Mouse (Mus musculus): ENCODE results near the gene Tmem253.

The Tmem253 gene

DNA sequence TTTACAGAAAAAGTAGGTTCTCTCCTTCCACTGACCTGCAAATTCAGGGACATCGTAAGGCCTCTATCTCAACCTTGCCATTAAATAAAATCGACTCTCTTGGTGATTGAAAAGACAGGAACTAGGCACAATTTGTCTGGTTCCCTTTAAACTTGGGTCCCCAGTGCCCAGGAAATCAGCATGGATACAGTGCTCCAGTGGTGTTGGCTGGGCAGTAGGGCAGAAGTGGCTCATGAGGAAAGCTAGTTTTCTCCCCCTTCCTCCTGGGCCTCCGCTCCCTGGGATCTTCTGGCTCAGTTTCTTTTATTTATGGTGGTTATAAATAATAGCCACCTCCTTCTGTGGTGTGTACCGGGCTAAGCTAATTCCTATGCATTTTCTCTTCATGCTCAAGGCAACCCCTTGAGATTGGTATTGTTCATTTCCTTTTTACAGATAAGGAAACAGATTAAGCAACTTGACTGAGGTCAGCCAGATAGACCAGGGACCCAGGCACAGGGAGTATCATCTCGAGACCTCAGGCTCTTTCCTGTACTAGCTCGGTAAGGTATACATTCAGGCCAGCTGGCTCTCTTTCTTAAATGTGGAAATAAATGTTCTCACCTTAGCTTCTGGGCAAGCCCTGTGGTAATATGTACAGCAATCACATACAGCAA is at the start of gene Tmem253:
TSS of gene Tmem253 (plus strand) at position 214 of the 656 bp plus-strand sequence.
- DNase-seq (ENCODE audit: low spot score) = no peak

DNA sequence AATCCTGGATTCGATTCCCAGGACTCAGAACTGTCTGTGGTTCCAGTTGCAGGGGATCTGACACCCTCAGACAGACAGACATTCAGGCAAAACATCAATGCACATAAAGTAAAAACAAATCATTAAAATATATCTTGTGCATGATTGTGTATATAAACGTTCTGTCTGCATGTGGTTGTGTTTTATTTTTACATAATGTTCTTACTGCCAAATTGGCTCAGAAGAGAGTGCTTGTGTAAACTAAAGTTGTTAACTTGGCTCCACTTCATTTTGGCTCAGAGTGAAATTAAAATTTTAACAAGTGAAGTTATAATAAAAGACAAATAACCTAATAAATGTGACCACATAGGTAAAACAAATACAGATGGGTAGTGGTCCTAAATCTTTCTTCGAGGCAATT is 48.1 kb upstream of the Tmem253 start:
- no peak for DNase-seq (ENCODE audit: low spot score)

DNA sequence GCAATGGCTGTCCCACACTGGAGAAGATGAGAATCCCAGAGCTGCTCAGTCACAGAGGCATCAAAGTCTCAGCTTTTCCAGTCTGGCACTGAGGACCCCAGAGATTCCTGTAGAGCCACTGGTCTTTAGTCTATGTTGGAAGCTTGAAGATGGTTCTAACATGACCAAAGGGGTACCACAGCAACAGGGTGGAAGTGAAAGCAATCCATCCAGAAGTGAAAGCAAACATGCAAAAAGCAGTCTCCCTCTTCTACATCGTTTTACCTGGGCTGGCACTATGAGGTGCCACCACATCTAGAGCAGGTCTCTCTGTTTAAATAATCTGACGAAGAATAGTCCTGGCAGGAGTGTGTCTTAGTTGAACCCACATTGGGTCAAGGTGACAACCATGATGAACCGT is 36.2 kb upstream of the Tmem253 start:
- no peak for DNase-seq (ENCODE audit: low spot score)

DNA sequence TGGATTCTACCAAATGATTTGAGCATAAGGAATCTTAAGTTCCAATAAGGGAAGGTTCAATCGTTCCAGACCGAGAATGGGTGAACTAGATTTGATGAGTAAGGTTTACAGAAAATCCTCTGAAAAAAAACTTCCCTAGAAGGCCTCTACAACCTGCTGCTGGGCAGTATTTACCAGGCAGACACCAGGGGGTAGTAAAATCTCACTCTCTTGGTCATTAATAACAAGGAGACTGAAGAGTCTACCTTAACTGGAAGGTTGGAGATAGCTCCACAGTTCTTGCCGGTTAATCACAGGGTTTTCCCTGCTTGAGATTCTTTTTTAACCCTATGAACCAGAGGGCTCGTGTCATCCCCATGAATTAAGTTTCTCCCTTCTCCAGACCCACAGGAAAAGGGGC is 32.2 kb upstream of the Tmem253 start:
- no peak for DNase-seq (ENCODE audit: low spot score)

DNA sequence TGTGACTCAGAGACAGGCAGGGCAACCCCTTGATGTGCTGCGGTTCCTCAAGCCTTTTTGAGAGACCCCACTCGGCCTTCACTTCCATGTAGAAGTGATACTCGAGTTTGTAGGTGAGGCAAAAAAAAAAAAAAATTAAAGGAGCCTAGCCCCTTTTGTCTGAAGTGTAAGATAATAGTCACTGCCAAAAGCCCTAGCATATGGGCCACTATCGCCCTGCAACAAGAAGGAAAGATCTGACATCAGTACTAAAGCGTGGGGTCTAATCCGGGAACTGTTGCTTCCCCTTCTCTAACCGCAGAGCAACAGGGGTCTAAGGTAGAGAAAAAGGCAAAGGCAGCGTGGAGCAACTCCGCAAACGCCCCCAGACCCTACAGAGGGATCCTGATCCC is 31.6 kb upstream of the Tmem253 start:
- no peak for DNase-seq (ENCODE audit: low spot score)

DNA sequence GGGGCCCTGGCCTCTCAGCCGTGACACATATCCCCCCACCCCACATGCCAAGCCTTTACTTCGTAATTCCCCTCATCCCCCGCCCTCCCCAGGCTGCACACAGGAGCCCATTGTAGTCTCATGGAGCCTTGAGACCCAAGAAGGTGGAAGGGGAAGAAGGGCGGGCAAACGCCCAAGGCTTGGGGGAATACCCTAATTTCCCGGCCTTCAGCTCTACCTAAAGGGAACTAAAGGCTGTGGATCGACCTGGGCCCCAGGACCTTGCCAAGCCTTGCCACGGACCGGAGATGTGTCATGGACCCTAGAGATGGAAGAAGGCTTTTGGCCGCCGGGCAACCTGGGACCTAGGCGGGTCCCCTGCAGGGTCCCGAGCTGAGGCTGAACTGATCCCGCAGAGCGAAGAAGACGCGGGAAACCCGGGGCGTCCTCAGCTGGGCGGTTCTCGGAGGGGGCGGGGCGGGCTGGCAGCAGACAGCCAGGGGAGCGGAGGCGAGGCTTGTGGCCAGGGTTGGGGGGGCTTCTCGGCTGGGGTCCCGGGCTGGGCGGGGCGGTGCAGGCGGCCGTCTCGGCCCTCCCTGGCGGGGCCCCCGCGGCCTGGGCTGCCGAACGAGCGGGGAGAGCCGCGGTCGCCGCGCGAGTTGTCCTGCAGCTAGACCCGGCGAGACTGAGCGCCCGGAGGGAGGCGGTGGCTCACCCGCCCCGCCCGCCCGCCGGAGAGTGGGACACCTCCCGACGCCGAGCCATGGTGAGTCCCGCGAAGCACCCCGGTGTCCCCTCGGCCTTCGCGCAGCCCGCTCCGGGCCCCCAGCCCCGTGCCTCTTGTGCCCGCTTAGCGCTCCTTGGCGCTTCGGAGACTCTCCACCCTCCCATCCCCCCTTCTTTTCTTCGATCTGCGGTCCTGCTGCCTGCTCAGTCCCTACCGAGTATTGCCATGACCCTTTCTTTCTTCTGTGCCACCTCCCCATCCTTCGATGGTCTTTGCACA is 30.9 kb upstream of the Tmem253 start, which contains the start of gene Arhgef40:
TSS of gene Arhgef40 (plus strand) at position 473 of the 985 bp plus-strand sequence.
- DNase-seq (ENCODE audit: low spot score) = peak; percentile 71

DNA sequence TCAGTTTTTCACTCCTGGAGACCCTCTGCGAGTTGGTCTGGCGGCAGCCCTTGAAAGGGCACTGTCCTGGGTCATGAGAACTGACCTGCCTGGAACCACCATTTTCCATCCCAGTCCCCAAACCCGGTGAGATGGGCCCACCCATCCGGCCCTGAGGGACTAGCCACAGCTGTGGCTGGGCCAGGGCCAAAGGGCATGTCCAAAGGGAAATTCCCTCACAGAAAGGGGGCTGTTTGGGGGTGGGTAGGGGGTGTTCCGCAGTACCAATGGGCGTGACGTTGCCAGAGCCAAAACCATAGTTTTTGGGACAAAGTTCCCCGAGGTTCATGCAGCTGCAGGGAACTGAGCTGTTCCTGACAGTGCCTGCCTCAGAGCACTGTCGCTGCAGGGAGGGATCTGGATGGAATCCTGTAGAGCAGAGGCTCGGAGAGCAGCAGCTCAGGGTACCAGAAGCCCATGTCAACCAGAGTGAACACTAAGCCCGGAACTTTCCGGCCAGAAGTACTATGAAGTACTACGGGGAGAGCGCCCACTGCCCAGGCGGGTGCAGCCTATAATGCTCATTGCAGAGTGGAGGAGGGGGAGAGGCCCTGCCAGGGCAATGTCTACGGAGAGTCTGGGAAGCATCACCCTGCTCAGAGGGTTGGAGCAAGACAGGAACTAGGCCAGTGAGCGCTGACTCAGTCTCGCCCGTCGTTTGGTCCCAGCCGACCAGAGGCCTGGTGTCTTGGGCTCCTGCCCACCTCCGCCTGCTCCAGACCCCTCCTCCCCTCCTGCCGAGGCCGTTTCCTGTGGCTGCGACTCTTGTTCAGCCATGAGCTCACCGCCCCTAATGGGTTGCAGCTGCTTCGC is 29.9 kb upstream of the Tmem253 start:
- peak; percentile 70 for DNase-seq (ENCODE audit: low spot score)

DNA sequence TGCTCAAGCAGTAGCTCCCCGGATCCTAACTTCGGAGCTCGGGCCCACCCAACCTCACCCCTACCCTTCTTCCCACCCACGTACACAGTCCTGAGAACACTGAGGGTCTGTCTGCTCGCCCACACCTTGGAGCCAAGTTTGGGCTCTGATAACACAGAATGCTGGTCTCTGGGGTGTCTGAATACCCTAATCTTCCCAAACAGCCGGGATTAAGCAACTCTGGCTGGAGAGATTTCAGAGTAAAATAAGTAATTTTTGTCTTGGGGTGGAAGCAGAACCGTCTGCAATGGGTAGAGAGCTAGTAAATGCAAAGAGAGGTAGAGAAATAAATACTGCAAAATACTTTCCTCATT is 29.3 kb upstream of the Tmem253 start:
- no peak for DNase-seq (ENCODE audit: low spot score)

DNA sequence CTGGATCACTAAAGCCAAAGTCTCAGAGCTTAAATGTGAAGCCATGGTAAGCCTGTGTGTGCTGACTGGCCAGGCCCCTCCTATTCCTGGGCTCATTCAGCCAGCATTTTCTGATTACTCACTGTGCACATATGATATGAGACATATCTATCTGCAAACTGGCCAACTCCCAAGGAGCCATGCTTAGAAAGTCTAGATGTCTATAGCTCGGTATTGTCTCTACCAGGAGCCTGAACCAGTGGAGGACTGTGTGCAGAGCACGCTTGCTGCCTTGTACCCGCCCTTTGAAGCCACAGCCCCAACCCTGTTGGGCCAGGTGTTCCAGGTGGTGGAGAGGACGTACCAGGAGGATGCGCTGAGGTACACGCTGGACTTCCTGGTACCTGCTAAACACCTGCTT is 28.3 kb upstream of the Tmem253 start:
- DNase-seq (ENCODE audit: low spot score) = no peak

DNA sequence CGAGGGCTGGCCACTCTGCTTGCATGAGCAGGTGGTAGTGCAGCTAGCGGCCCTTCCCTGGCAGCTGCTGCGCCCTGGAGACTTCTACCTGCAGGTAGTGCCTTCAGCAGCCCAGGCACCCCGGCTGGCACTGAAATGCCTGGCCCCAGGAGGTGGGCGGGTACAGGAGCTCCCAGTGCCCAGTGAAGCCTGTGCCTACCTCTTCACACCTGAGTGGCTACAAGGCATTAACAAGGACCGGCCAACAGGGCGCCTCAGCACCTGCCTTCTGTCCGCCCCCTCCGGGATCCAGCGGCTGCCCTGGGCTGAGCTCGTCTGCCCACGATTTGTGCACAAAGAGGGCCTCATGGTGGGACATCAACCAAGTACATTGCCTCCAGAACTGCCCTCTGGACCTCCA is 26.7 kb upstream of the Tmem253 start:
- DNase-seq (ENCODE audit: low spot score) = no peak

DNA sequence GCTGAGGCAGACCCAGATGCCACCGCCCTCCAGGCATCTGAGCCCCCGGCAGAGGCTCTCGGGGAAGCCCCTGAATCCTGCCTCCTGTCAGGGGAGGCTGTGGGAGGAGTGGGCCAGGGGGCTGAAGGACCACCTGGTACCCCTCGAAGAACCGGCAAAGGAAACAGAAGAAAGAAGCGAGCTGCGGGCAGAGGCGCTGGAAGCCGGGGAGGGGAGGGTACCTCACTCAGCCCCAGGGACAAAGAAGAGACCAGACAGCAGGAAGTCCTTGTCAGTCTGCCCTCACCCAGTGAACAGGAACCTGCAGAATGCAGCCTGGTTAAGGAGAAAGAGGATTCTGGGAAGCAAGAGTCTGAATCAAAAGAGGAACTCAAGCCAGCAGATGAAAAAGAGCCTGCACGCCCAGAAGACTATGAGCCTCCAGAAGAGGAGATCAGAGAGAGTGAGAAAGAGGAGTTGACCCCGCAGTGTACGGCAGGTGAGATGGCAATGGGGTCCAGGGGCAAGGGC is 25.9 kb upstream of the Tmem253 start:
- no peak for DNase-seq (ENCODE audit: low spot score)

DNA sequence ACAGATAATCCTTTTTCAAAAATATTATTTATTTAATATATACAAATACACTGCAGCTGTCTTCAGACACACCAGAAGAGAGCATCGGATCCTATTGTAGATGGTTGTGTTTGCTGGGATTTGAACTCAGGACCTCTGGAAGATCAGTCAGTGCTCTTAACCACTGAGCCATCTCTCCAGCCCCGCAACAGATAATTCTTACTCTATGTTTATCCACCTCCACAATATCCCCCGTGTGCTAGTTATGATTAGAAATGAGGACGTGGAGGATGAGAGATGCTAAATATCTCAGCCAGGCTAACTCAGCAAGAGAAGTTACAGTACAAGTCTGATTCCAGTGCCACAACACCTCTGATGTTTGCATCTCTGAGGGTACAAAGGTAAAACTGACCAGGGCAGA is 21.0 kb upstream of the Tmem253 start:
- no peak for DNase-seq (ENCODE audit: low spot score)

DNA sequence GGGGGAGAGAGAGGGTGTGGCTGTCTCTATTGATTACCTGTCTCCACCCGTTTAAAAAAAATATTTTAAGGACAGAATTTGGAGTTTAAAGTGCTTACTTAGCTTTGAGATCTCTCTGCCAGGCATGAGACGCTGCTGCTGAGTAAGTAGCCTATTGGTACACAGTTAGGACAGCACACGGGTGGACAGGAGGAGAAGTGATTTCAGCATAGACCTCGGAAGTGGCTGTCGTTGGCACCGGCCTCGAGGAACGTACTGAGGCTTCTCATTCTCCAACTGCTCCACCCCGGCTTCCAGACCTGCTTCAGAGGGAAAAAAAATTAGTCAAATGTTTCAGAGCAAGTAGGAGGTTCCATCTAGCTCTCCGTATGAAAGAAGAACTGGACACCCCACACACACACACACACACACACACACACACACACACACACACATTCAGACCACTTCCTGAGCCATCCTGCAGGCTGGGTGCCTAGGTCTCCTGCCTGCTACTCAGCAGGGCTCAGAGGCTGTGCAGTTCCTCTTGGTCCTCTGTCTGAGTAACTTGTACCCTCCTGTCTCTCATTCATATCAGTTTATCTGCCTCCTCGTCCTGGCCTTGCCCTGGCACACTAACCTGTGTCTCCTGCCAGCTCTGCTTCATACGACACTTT is 20.1 kb upstream of the Tmem253 start:
- DNase-seq (ENCODE audit: low spot score) = no peak

DNA sequence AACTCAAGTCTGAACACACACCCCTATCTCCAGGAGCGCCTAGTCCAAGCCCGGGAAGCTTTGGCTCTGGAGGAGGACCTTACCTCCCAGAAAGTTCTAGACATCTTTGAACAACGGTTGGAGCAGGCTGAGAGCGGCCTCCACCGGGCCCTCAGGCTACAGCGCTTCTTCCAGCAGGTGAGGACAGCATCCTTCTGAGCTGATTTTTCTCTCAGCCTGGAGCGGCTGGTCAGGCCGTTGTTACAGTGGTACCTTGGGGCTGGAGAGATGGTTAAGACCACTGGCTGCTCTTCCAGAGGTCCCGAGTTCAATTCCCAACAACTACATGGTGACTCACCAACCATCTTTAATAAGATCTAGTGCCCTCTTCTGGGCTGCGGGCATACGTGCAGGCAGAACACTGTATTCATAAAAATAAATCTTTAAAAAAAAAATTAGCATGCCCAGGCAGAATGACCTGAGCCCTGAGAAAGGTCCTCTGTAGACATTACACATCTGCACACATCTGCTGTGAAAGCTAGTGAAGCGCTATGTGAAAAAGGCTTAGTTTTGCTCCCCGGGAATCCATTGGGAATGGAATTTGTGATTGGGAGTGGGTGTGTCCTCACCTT is 19.1 kb upstream of the Tmem253 start:
- DNase-seq (ENCODE audit: low spot score) = no peak

DNA sequence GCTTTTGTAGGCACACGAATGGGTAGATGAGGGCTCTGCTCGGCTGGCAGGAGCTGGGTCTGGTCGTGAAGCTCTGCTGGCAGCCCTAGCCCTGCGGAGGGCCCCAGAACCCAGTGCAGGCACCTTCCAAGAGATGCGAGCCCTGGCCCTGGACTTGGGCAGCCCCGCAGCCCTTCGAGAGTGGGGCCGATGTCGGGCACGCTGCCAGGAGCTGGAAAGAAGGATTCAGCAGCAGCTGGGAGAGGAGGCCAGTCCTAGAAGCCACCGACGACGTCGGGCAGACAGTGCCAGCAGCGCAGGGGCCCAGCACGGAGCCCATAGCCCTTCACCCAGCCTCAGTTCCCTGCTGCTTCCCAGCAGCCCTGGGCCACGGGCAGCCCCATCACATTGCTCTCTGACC is 18.6 kb upstream of the Tmem253 start:
- no peak for DNase-seq (ENCODE audit: low spot score)

DNA sequence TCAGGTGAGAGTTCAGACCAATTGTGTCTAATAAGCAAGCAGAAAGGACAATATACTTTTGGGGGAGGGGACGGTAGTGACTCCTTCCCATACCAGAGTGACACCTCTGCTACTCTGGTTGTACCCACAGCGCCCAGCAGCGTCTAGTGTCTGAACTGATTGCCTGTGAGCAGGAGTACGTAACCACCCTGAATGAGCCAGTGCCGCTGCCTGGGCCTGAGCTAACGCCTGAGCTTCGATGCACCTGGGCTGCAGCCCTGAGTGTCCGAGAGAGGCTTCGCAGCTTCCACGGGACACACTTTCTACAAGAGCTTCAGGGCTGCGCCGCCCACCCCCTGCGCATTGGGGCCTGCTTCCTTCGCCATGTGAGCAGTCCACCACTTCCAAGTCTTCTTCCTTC is 18.0 kb upstream of the Tmem253 start:
- no peak for DNase-seq (ENCODE audit: low spot score)

DNA sequence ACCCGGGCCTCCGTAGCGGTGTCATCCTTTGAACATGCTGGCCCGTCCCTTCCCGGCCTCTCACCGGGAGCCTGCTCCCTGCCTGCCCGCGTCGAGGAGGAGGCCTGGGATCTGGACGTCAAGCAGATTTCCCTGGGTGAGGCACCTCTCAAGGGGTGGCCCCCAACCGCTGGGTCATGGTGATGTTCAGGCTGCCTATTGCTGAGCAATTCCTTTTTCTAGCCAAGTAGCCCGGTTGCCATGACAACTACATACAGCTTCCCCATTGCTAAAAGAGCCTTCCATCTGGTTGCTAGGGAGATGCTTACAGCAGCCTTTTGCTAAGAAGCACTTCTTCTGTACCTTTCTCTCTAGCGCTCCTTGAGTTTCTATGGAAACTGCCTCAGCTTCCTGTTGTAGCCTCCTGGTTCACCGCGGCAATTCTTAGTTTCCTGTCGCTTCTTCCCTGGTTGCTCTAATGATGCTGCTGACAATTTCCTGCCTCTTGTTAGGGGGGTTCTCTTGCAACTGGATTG is 11.4 kb upstream of the Tmem253 start:
- DNase-seq (ENCODE audit: low spot score) = no peak

DNA sequence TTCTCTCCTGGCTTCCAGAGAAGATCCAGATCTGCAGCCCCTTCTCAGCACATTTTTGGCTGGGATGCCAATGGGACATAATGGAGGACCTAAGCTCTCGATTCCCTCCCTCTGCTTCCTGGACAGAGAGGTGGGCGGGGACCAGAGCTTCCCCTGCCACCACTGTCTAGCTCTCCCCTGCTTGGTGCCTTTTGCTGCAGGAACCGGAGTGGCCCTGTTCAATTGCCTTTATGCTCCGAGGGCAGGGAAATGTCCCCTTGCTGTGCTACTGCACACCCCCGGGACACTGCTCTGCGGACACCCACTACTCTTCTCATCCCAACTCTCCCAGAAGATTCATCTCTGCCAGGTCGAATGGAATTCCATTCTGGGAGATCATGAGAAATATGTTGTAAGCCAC is 10.3 kb upstream of the Tmem253 start:
- no peak for DNase-seq (ENCODE audit: low spot score)

DNA sequence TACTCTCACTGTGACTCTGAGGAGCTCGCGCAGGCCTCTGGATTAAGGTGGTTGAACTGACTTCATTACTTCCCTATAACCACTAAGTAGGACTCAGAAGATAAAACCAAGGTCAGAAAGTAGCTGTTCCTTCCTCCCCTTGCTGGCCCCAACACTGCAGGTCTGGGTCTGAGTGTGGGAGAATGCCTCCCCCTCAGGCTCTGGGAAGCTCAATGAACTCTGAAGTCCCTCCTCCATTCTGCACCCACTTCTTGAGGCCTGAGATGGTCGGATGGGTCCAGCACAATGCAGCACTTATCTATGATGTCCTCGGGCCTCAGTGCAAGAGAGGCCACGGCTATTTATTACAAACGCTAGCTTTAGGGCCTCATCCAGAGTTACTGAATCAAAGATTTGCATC is 9.8 kb upstream of the Tmem253 start:
- no peak for DNase-seq (ENCODE audit: low spot score)

DNA sequence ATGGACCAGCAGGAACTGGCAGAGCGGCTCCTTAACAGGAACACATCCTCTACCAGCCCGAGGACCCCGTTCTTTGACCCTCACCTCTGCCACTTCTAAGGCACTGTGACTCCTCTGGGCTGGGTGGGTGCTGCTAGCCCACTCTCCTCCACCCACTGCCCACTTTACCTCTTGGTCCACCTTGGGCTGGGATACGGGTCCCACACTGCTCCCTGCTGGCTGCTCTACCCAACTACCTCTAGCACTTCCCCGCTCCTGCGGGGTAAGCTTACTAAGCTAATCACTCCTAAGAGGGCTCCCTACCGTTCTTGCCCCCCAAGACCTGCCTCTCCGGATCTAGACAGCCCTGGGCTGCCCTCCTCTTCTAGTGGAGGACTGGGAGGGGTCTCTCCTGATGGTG is 9.2 kb upstream of the Tmem253 start:
- DNase-seq (ENCODE audit: low spot score) = no peak

DNA sequence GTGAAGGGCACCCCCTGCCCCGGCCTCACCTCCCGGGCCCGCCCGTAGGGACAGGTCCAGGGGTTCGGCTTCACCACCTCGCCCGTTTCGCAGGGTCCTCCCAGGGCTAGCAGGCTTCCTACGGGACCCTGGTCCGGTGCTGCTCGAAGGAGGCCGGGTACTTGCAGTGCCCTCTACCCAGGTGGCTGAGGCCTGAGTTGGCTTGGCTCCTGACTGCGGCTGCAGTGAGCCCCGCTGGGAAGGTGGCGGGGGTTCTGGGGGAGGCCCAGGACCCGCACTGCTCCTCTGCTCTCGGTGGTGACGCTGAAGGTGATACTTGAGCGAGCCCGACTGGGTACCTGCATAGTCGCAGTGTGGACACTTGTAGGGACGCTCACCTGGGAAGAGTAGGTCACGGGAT is 8.7 kb upstream of the Tmem253 start:
- no peak for DNase-seq (ENCODE audit: low spot score)
